Mouse (Mus musculus) kidney, postnatal 36 days (tissue): Measurements from ENCODE around the gene Cbx7.

Source experiments
- DNase-seq, 2 experiments: peaks; one replicate each; pipeline ENCODE4 v3.0.0; 2021 to 2022; ENCODE audit warnings: mixed read lengths in 2 of 2

The Cbx7 gene

DNA sequence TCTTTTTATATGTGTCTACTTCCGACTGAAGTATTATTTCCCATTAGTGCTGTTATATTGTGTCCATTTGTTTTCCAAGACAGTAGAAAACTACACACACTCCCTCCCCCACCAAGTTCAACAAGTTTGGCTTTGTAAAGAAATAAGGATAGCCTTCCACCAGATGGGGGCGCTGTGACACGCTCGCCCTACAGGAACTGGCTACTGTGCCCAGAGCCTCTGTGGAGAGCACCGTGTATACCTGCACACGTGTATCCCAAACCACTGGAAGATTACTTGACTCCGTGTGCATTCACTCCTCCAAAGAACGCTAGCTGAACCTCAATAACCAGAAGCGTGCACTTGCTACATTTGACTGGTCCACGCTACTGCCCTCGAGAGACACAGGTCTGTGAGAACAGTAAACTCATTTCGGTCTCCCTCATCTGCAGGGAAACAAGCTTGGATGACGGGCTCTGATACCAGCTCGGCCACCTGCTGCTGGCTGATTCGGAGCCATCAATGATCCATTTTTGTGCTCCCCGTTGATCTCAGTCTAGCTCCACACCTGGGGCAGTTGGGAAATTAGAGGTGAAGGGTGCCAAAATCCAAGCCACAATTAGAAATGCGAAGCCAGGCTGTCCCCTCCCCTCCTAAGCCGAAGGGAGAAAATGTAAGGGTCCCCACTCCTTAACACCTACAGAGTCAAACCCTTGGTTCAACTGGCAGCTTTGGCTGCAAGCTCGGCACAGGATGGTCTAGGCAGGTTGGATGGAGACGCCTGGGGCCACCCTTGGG, 79.3 kb downstream of the Cbx7 start, which contains the start of gene Apobec3:
TSS of gene Apobec3 (plus strand) at position 224 of the 777 bp plus-strand sequence.
- peak; percentile 69 to 85 for DNase-seq

DNA sequence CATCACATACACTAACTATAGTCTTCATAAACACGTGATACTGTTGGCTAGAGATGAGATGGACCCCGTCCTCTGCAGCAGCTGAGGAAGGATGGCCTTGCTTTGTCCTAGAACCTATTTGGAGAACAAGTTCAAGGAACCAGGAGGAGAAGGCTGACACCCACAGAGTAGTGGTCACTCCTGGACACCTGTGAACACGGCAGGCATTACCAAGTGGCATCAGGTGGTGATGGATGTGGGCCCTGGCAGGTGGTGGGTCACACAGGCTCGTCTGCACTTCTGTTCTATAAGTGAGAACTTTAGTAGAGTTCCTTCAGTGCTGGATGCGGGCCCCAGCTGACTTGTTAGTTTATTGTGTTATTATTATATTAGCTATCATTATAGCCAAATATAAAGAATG, 86.1 kb downstream of the Cbx7 start:
- no peak for DNase-seq

DNA sequence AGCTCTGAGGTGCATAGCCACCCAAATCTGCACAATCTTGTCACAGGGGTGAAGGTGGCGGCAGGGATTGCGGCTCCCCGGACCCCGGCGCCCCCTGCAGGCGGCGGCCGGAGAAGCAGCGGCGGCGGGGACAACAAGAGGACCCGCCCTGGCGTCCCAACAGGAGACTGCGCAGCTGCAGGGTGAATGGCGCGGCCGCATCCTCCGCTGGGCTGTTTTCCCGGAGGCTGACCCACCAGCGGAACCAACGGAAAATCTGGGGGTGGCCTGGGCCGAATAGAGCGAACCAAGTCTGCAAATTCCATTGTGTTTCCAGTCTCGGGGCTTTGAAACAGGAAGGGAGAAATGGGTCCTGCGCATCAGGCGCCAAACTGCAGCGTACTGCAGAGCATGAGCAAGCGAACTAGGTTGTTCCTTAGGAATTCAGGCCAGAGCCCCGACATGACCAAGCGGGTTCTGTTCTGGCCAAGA, 87.5 kb downstream of the Cbx7 start:
- DNase-seq, result peak; percentile 92 to 96

DNA sequence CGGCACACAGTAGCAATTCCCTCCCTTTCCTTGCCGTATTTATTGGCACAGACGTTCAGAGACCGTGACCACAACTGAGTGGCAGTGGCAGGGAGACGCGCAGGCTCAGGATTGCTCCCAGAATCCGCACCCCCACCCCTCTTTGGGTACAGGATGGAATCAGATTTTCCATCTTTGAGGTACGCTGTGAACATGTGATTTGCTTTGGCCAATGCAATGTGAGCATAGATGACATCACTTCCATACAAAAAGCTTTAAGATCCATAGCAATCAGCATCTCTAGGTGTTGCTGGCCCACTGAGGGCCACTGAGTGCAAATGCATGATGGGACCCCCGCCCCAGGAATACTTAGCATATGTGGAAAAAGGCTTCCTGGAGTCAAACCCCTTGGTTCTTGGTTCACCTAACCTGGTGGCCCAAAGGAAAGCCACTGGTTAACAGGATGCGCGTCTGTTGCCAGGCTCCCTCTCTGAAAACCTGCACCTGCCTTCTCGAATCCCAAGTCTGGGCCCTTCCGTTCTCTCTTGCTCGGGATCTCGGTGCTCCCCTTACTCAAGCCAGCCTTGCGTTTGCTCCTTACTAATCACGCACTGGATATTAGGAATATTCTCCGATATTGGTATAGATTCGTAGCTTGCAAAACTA, 88.2 kb downstream of the Cbx7 start:
- no peak for DNase-seq

DNA sequence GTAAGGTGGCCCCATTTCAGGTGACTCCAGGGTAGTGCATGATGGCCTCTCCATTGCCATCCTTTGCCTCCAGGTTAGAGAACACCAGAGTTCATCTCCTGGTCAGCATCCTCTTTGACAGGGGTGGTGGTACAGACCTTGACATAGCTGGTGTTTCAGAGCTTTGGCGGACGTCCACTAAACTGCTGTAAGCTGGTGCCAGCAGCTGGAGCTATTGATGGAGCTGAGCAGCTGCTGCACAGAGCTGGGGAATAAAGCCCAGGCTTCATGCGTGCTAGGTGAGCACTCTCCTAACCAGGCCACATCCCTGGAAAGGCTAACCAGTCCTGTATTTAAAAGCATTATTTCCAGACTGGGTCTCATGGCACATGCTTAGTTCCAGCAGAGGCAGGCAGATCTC, 90.4 kb downstream of the Cbx7 start:
- no peak for DNase-seq

- peak; percentile 81 to 89 for DNase-seq
Observed at GRCm38 (mm10) chr15:79879319-79879718, 91.6 kb downstream of the Cbx7 start.

DNA sequence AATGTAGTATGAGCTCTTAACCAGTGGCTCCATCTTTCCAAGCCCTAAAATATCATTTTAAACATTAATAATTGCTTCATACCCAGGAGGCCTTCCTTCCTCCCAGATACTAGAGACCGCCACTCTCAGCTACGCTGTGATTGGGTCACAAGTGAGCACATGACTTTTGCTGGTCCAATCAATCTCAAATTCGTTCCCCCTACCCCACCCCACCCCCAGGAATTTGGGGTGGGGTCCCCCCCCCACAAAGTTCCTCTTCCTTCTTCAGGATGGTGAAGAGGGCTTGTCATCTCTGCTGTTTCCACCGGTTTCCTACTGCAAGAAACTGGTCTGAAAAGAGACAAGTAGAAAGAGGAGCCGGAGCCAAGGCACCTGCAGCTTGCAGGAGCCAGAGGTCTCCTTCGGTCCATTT, 92.2 kb downstream of the Cbx7 start:
- DNase-seq, result peak; percentile 37 to 52

DNA sequence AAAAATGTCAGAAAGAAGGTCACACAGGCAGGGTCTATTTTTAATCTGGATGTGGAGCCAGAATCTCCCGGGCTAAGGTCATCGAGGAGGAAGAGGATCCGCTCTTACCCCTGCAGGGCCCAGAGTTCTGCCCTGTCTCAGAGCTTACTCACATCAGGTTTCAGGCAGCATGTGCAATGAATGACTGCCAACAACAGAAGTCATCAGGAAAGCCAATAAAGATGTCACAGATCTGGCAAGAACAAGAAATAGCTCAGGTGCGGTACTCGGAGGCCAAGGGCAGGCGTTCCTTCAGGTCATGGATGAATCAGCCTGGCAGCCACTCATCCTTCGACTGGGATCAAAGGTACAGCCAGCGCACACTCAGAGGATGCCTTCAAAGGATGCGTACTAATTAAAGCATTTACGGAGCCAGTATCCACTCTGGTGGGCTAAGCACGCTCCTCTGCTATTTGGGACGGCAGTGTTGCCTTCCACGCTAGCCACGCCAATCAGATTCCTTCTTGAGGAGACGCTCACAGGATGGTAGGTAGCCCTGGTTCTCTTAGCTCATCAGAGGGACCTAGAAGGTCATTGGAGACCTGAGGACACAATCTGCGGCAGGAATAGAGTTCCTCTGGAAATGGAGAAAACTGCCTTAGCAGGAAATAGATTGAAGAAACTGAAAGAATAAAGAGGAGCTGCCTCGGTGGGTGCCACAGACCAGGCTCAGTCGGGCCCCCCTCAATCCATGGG, 95.5 kb downstream of the Cbx7 start:
- DNase-seq, result no peak

- no peak for DNase-seq
Observed at GRCm38 (mm10) chr15:79873995-79874394, 96.9 kb downstream of the Cbx7 start.

DNA sequence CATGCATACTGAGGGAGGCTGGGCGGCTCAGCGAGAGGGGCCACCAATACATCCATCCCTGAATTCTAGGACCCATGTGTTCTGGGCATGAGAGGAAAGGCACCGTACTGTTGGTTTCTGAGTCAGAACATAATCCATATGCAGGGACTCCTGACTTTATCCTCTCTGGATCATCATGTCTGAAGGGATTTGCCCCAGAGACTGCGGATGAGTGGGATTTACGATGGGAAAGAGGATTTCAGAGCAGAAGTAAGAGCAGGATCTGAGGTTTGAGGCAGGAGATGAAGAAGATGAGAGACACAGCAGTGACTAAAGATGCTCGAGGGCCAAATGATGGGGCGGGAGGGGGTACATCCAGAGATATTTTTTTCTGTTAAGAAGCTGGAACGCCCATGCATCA, 97.4 kb downstream of the Cbx7 start:
- DNase-seq, result no peak

GRCm38 (mm10) chr15:79867260-79868002, 103.5 kb downstream of the Cbx7 start:
- DNase-seq, result no peak
